Mouse (Mus musculus) layer of hippocampus, postnatal 14 days (tissue): ENCODE measurements around the gene Scaf1. TPM values are rescaled to one million over a fixed set of nuclear protein-coding genes. Genes with fewer than 3 reads are reported as not detected.
A peak's percentile ranks its signal among the peaks of the same experiment; 100 is the strongest.

Source experiments
- DNase-seq, 2 experiments: peaks; one replicate each; pipeline ENCODE4 v3.0.0; 2021 to 2022; ENCODE audit warnings: low spot score in 2 of 2, mixed read lengths in 1 of 2
- total RNA-seq, 2 experiments: library from RNA; stranded (reverse); gene quantifications; 2 replicates each; pipeline ENCODE4 v1.2.3; 2021

The Scaf1 gene
- total RNA-seq, 2 experiments from 2014 or later = 153 to 158 TPM

GRCm38 (mm10) chr7:45016761-45017160 is 598 bp upstream of the Scaf1 start:
- no peak for DNase-seq

- DNase-seq = no peak
These were observed 713 bp downstream of the Scaf1 start for GRCm38 (mm10) chr7:45015344-45015956.

GRCm38 (mm10) chr7:45014096-45014451 is 2.1 kb downstream of the Scaf1 start:
- no peak for DNase-seq

- DNase-seq = no peak
These were observed 2.6 kb downstream of the Scaf1 start for GRCm38 (mm10) chr7:45013366-45014095.

DNA sequence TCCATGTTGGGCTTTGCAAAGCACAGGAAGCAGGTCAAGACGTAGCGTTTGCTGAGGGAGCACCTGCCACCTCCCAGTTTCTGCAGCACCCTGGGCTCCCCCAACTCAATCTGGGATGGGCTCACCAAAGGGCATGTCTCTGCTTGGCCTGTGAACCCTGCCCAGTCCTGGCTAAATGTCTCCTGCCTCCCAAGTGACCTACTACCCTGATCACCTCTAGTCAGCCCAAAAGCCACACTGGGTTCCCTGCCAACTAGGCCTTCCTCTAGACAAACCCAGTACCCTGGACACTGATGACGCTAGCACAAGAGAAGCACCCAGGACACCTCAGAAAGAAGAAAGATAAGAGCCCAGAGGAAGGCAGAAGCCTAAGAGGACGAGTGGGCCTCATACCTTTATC is 3.3 kb downstream of the Scaf1 start:
- DNase-seq = no peak

DNA sequence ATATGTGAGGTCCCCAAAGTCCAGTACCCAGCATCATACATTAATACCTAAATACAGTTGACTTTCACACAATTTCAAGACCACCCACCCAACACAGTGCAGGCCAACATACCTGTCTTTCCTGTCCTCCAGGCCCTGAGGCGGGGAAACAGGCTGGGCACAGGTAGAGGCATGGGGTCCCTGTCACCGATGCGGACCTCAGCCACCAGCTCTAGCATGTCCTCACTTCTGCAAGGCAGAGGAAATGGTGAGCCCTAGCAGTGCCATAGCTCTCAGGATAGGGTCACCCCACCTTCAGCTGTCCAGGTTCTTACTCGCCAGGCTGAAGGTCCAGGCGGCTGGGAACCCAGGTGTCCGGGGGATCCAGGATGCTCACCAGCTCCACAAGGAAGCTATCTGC is 4.2 kb downstream of the Scaf1 start:
- no peak for DNase-seq

- DNase-seq = no peak
These were observed 7.8 kb downstream of the Scaf1 start for GRCm38 (mm10) chr7:45008411-45008810.

GRCm38 (mm10) chr7:45007846-45008245 is 8.3 kb downstream of the Scaf1 start:
- DNase-seq = no peak

- DNase-seq = no peak
These were observed 9.0 kb downstream of the Scaf1 start for GRCm38 (mm10) chr7:45007141-45007540.

GRCm38 (mm10) chr7:45006503-45006902 is 9.7 kb downstream of the Scaf1 start:
- no peak for DNase-seq

DNA sequence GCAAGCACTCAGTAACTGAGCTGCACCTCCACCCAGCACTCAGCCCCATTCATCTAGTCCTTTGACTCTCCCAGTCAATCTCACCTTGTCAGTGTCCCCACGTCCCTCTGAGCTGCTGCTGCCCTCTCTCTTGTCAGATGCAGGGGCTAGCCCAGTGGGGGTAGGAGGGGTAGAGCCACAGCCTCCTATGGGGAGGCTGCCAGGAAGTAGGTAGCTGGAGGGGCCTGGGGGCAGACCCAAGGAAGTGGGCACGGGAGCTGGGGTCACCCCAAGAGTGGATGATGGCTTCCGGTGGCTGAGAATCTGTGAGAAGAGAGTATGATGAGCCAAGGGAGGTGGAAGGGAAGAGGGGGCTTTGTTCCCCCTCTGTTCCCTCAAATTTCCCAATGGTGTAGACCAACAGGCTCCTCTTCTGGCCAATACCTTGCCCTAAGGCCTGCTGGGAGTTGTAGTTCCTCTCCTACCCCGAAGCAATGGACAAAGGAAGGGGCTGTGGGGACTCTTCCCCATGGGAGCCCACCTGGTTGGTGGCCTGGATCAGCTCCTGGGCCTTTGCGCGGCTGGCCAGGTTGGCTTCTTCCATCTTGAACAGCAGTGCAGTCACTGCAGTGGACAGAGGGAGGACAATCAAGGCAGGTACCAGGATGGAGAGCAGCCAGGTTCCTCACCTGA is 10.7 kb downstream of the Scaf1 start:
- no peak for DNase-seq

DNA sequence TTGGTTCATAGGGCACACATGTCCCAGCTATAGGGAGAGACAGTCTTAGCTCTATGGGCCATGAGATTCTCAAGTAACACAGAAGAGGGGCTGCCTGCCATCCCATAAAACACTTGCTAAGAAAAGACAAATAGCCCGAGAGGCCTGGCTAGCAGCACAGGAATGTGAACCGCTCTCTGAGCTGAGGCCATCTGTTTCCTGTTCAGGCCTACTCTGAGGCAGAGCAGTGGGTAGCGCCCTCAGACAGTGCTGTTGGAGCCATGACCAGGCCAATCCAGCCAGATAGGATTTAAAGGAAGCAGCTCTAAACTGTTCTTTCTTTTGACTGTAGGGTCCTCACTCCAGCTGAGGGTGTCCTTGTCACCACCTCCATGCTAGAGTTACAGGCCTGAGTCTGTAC is 11.6 kb downstream of the Scaf1 start:
- DNase-seq = no peak

DNA sequence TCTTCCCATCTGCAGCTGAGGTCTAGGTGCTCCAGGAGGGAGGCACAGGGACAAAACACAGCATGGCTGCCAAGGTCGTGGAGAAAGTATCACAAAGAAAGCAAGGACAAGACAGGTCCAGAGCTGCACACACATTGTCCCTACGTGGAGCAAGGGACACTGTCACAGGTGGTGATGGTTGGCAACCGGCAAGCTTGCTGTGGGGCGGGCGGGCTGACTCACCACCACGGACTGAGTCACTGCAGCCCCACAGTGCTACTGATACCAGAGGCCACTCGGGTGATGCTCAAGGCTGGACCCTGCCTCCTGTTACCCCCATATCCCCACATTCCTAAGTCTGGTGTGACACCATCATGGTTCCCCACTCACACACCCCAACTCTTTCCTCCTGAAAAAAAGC is 13.7 kb downstream of the Scaf1 start:
- DNase-seq = no peak

DNA sequence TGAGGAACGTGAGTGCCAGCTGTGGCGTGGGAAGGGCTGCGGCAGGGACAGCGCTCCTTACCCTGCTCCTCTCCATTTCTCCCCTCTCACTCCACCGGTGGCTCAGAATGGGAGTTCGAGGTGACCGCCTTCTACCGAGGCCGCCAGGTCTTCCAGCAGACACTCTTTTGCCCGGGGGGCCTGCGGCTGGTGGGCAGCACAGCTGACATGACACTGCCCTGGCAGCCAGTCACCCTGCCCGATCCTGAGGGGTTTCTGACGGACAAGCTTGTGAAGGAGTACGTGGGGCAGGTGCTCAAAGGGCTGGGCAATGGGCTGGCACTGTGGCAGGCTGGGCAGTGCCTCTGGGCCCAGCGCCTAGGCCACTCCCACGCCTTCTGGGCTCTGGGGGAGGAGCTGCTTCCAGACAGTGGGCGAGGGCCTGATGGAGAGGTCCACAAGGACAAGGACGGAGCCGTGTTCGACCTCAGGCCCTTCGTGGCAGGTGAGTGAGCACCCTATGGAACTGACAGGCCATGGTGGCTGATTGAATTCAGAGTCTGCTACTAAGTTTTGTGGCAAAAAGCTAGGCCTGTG is 15.5 kb downstream of the Scaf1 start:
- no peak for DNase-seq

DNA sequence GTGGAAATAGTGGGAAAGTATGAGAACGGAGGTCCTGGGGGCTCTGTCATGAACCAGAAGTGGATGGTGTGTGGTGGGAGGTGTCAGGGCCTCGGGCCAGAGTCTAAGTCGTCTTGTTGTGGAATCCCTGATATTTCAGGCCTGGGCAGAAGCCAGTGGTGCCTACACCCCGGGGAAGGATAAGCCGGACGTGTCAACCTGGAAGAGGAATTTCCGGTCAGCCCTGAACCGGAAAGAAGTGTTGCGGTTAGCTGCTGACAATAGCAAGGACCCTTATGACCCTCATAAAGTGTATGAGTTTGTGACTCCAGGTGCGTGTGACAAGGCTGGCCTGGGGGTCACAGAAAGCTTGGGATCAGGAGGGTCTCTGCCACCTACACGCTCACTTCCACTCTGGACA is 16.4 kb downstream of the Scaf1 start:
- no peak for DNase-seq

DNA sequence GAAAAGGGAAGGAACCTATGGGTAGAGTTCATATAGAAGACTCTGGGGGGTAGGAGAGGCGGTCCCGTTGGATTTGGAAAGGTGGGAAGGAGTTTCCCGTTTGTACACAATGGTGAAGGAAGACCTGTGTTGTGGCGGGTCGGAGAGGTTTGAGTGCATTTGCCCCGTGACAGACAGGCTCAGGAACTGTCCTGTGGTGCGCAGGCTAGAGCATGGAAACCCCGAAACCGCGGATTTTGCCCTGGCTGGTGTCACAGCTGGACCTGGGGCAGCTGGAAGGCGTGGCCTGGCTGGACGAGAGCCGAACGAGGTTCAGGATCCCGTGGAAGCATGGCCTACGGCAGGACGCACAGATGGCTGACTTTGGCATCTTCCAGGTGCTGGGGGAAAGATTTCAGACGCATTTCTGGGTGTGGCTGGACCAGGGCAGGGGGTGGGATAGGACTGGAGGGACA is 17.6 kb downstream of the Scaf1 start, which contains the start of gene Bcl2l12:
Gene Bcl2l12 (minus strand): TSS at position 212 of the 455 bp plus-strand sequence.
- no peak for DNase-seq

- DNase-seq = no peak
These were observed 18.2 kb downstream of the Scaf1 start for GRCm38 (mm10) chr7:44997940-44998428.

DNA sequence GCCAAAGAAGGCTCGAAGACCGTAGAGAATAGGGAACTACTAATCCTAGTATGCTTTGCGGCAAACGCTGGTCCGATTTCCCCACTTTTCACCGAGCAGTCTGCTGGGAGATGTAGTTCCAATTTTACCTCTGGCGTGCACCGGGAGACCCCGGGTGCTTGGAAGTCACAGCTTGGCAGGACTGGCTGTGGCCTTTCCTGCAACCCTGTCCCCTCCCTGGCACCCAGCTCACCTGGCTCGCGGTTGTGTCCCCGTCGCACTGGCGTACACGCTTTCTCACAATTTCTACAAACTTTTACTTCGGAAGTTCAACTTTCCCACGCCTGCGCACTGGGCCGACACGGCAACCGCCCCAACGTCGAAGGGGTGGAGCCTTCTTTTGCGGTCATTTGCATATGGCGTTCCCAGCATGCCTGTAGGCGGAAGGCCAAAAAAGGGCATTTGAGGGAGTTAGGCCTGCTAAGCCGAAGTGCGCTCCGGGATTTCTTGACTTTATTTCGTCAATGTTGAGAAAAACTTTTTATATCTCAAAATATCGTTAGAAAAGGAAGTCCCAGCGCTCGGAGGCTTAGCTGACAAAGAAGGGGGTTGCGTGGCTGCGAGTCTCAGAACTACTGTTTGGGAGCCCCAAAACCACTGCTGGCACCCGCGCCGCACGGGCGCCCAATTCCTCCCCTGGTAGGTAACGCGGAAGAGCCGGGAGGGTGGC is 18.8 kb downstream of the Scaf1 start, which contains the start of gene Irf3:
Gene Irf3 (plus strand): TSS at position 418 of the 709 bp plus-strand sequence.
- peak; percentile 97 to 99 for DNase-seq

- DNase-seq = no peak
These were observed 19.5 kb downstream of the Scaf1 start for GRCm38 (mm10) chr7:44996672-44997071.

GRCm38 (mm10) chr7:44986879-44987718 is 29.1 kb downstream of the Scaf1 start:
- no peak for DNase-seq
